Mouse (Mus musculus) limb, embryonic 15.5 days (tissue): Measurements from ENCODE around the gene C130073F10Rik. TPM values are rescaled to one million over a fixed set of nuclear protein-coding genes. Genes with fewer than 3 reads are reported as not detected.

ENCODE experiments used
- polyA plus RNA-seq: library from polyadenylated mRNA; unstranded; fragments of >200 nt; fragmentation: Nextera tagmentation; extraction: Ambion mirVana; gene quantifications from 2 replicates; pipeline ENCODE4 v1.2.1, GENCODE M21; 2015

C130073F10Rik gene
- polyA plus RNA-seq, 1 experiment from 2014 or later: 1.4 TPM

Other genes starting within 250 kb of the C130073F10Rik start
- 110 and 111 TPM in 2 replicates for gene Leprot, start 246.1 kb downstream of the C130073F10Rik start, polyA plus RNA-seq
- gene Lepr, start 176.4 kb downstream of the C130073F10Rik start, polyA plus RNA-seq: 19.1 and 21.4 TPM in 2 replicates
- not detected in 2 replicates for gene B020004J07Rik, start 49.8 kb downstream of the C130073F10Rik start, polyA plus RNA-seq
- gene Gm12800, start 15.3 kb upstream of the C130073F10Rik start, polyA plus RNA-seq: not detected in 2 replicates
- not detected in 2 replicates for gene Gm12794, start 46.6 kb upstream of the C130073F10Rik start, polyA plus RNA-seq
- gene Gm12790, start 87.3 kb upstream of the C130073F10Rik start, polyA plus RNA-seq: not detected in 2 replicates
- not detected in 2 replicates for gene Gm12789, start 92.8 kb upstream of the C130073F10Rik start, polyA plus RNA-seq
- 20.1 and 25.3 TPM in 2 replicates for gene Pde4b, start 193.8 kb upstream of the C130073F10Rik start, polyA plus RNA-seq